Mouse (Mus musculus) brain, embryonic 14.5 days (tissue): ENCODE data around the gene Calm3.

Experiments
- CTCF ChIP-seq: fragments of 200-500 bp; IDR thresholded peaks from 2 replicates; pipeline ENCODE4 v1.5.1; 2012; ENCODE audit warnings: inconsistent platforms, mild to moderate bottlenecking, moderate library complexity, borderline replicate concordance; ENCODE audit not compliant: insufficient read depth, insufficient read length; ENCODE audit errors: extremely low read depth
- POLR2A ChIP-seq: fragments of 200-500 bp; IDR thresholded peaks from 2 replicates; pipeline ENCODE4 v1.6.1; 2012; ENCODE audit warnings: mild to moderate bottlenecking, inconsistent platforms, borderline replicate concordance; ENCODE audit not compliant: poor library complexity, insufficient read depth, insufficient read length, severe bottlenecking; ENCODE audit errors: extremely low read depth

DNA sequence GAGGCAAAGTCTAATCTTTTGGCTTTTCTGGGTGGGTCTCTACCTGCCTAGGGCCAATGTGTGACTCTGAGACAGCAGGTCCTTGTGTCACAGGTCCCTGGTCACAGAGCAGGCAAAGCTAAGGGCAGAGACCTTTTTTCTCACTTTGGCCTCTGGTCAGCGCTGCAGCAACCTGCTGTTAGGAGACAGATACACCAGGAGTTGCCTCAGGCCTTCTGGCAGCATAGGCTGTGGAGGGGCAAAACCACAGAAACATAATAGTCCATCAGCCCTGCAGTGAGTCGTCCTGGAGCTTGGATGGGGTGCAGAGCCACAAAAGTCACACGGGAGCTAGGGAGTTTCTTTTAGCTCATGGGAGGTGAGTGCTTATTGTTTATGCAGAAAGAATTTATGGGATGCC is 5.2 kb downstream of the Calm3 start:
- no peak for TF ChIP-seq CTCF
- TF ChIP-seq POLR2A = no peak
